Mouse (Mus musculus): ENCODE data around the gene Gm9758.
"Not testable (repeated sequence)": the region's sequence is repeated elsewhere in the genome, so short reads cannot be mapped to it uniquely, and the experiment has no call there.

Gm9758 gene

DNA sequence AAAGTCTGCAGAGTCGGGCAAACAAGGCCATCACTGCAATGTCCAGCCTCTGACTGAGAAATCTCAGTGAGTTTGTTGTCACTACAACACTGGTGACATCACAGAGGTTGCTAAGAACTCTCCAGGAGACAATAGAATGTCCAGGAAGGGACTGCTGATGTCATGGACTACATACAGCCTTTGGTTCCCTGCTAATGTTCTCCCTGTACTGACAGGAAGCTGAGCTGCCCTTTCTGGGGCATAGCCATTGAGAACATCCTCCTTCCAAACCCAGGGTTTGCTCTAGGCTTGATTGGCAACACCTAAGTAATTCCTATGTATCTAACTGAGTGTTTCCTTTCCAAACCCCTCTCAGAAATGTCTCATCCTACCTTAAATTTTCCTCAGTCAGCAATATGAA is at the start of gene Gm9758:
Gm9758 (minus strand) TSS at position 101 of the 400 bp plus-strand sequence.
- not testable (repeated sequence) for DNase-seq (ENCODE audit: low read depth)

- DNase-seq (ENCODE audit: low read depth): peak; percentile 5
Observed at GRCm38 (mm10) chr5:14963821-14964220, 49.1 kb upstream of the Gm9758 start.

DNA sequence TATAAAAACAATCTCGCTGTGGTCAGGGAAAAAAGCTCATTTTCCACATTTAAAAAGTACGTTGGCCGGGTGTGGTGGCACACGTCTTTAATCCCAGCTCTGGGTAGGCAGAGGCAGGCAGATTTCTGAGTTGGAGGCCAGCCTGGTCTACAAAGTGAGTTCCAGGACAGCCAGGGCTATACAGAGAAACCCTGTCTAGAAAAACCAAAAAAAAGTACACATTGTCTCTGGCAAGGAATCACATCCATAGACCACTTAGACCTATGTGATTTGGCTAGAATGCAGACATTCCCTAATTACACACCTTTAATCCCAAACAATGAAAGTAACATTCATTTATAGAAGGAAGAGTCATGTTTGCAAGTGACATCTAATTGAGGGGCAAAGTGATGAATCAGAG is 46.8 kb upstream of the Gm9758 start:
- DNase-seq (ENCODE audit: low read depth): not testable (repeated sequence)

GRCm38 (mm10) chr5:14955928-14956706 is 41.4 kb upstream of the Gm9758 start:
- DNase-seq (ENCODE audit: low read depth): not testable (repeated sequence)

- DNase-seq (ENCODE audit: low read depth): not testable (repeated sequence)
Observed at GRCm38 (mm10) chr5:14953587-14953986, 38.9 kb upstream of the Gm9758 start.

DNA sequence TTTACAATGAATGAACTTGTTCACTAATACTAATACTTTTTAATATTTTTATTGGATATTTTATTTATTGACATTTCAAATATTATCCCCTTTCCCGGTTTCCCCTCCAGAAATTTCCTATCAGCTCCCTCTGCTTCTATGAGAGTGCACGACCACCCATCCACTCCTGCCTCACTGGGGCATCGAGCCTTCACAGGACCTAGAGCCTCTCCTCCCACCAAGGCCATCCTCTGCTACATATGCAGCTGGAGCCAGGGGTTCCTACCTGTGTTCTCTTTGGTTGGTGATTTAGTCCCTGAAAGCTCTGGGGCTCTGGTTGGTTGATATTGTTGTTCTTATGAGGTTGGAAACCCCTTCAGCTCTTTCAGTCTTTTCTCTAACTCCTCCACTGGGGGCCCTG is 38.0 kb upstream of the Gm9758 start:
- DNase-seq (ENCODE audit: low read depth): not testable (repeated sequence)

GRCm38 (mm10) chr5:14951822-14952221 is 37.1 kb upstream of the Gm9758 start:
- not testable (repeated sequence) for DNase-seq (ENCODE audit: low read depth)

DNA sequence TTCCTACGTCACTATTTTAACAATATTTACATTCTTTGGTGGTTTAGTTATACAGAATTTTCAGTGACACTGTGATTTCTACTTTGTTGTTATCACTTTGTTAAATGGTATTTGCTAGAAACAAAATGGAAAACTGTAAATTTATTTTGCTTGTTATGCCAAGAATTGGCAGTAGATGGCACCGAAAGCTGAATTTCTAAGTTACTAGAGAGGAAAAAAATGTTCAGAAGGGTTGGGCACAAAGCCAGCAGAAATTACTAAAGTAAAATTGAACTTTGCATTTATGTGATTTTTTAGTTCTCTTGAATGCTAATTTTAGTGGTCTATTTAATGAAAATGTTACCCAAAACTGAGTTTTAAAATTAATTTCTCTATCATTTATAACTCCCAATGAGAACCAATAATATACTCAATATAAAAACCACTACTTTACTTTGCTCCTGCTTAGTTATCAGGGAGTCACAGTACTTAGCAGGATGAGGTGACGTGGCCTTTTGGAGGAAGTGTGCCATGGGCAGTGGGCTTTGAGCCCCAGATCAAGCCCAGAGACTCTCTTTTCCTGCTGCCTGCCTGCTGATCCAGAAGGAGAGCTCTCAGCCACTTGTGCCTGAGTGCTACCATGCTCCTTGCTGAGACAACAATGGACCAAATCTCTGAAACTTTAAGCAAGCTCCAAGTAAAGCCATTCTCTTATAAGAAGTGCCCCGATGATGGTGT is 32.9 kb upstream of the Gm9758 start:
- DNase-seq (ENCODE audit: low read depth): not testable (repeated sequence)

- DNase-seq (ENCODE audit: low read depth): not testable (repeated sequence)
Observed at GRCm38 (mm10) chr5:14945524-14945923, 30.8 kb upstream of the Gm9758 start.

- not testable (repeated sequence) for DNase-seq (ENCODE audit: low read depth)
Observed at GRCm38 (mm10) chr5:14941043-14941442, 26.3 kb upstream of the Gm9758 start.

DNA sequence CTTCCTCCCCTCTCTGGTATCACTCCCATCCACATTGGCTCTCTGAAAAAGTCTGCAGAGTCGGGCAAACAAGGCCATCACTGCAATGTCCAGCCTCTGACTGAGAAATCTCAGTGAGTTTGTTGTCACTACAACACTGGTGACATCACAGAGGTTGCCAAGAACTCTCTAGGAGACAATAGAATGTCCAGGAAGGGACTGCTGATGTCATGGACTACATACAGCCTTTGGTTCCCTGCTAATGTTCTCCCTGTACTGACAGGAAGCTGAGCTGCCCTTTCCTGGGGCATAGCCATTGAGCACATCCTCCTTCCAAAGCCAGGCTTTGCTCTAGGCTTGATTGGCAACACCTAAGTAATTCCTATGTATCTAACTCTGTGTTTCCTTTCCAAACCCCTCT is 23.6 kb upstream of the Gm9758 start, which contains the start of gene Speer4e:
Speer4e (minus strand) TSS at position 101 of the 400 bp plus-strand sequence.
- not testable (repeated sequence) for DNase-seq (ENCODE audit: low read depth)

DNA sequence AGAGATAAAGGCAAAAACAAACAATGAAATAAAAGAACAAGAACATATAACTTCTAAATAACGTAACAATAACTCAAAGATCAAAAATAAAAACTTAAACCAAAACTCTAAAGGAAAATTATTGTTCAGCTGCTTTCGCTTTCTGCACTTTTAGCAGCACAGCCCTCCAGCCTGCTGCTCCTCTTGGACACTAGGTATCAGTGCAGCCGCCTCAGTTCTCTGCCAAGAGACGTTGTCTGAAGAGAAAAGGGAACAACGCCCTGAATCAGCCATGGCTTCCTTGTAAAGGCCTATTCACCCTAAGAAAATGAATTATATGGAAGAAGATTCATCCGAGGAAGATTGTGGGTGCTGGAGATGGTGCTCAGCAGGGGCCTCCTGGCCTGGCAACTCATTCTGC is 19.0 kb upstream of the Gm9758 start:
- DNase-seq (ENCODE audit: low read depth): not testable (repeated sequence)

DNA sequence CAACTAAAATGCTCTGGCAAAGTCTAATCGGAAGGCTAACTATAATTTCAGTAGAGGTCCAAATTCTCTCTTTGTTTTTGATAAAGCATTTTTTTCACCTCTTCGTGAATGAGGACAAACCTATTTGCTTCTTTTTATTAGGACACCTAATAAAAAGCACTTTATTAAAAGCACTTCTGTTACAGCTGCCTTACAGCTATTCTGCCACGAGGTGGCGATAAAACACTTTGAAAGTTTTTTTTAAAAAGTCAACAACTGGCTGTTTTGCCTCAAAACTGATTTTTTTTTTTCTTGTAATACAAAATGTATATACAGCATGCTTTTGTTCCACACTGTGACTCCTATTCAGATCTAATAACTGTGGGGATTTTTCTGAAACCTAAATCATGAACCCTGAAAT is 12.3 kb upstream of the Gm9758 start:
- DNase-seq (ENCODE audit: low read depth): not testable (repeated sequence)

- DNase-seq (ENCODE audit: low read depth): not testable (repeated sequence)
Observed at GRCm38 (mm10) chr5:14914361-14914760, 338 bp downstream of the Gm9758 start.

DNA sequence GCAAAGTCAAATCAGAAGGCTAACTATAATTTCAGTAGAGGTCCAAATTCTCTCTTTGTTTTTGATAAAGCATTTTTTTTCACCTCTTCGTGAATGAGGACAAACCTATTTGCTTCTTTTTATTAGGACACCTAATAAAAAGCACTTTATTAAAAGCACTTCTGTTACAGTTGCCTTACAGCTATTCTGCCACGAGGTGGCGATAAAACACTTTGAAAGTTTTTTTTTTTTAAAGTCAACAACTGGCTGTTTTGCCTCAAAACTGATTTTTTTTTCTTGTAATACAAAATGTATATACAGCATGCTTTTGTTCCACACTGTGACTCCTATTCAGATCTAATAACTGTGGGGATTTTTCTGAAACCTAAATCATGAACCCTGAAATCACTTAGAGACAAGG is 11.2 kb downstream of the Gm9758 start:
- peak; percentile 6 for DNase-seq (ENCODE audit: low read depth)

GRCm38 (mm10) chr5:14892242-14892641 is 22.5 kb downstream of the Gm9758 start:
- no peak for DNase-seq (ENCODE audit: low read depth)

GRCm38 (mm10) chr5:14885291-14885690 is 29.4 kb downstream of the Gm9758 start:
- DNase-seq (ENCODE audit: low read depth): not testable (repeated sequence)

All from induced T-regulatory cell, adult 2 months (primary cell).